Mouse (Mus musculus) heart, embryonic 16.5 days (tissue): Measurements from ENCODE around the gene Wasf3. TPM values are rescaled to one million over a fixed set of nuclear protein-coding genes. Genes with fewer than 3 reads are reported as not detected.

Source experiments
- ATAC-seq: fragments of 200-750 bp; cut with Nextera tagmentation; replicated peaks from 2 replicates; pipeline ENCODE4 v1.8.0; 2017; ENCODE audit warnings: moderate number of reproducible peaks; ENCODE audit not compliant: insufficient read depth, low FRiP score; ENCODE audit errors: extremely low read depth
- H3K27ac ChIP-seq: fragments of 300-500 bp; sonication (generic); 2 replicates; pipeline ENCODE4 v1.5.1; 2014; ENCODE audit warnings: mild to moderate bottlenecking, low read length, control low read depth, moderate library complexity
- H3K27me3 ChIP-seq: fragments of 300-500 bp; sonication (generic); 2 replicates; pipeline ENCODE4 v1.6.1; 2014; ENCODE audit warnings: low read length, mixed read lengths; ENCODE audit not compliant: control insufficient read depth, insufficient read depth
- H3K36me3 ChIP-seq: fragments of 300-500 bp; sonication (generic); 2 replicates; pipeline ENCODE4 v1.6.1; 2014; ENCODE audit not compliant: control insufficient read depth, insufficient read depth
- H3K4me1 ChIP-seq: fragments of 300-500 bp; sonication (generic); 2 replicates; pipeline ENCODE4 v1.6.1; 2014; ENCODE audit warnings: low read length, mixed read lengths; ENCODE audit not compliant: control insufficient read depth, insufficient read depth
- H3K4me2 ChIP-seq: fragments of 300-500 bp; sonication (generic); 2 replicates; pipeline ENCODE4 v1.6.1; 2014; ENCODE audit warnings: low read depth, mild to moderate bottlenecking, control low read depth, low read length
- H3K4me3 ChIP-seq: fragments of 300-500 bp; sonication (generic); 2 replicates; pipeline ENCODE4 v1.5.1; 2014; ENCODE audit warnings: mild to moderate bottlenecking, control low read depth, low read length
- H3K9ac ChIP-seq: fragments of 300-500 bp; sonication (generic); 2 replicates; pipeline ENCODE4 v1.6.1; 2014; ENCODE audit warnings: low read length, control low read depth
- H3K9me3 ChIP-seq: fragments of 300-500 bp; sonication (generic); replicated peaks from 2 replicates; pipeline ENCODE4 v1.6.1; 2016; ENCODE audit warnings: low read length; ENCODE audit not compliant: control insufficient read depth
- WGBS: fragments of 180-500 bp; shearing (Covaris S2); extraction: QIAGEN DNeasy Blood & Tissue Kit; methylation state at CpG from one replicate; pipeline ENCODE4 v1.1.7; 2014; 5-methylcytosine and 5-hydroxymethylcytosine counted together
- polyA plus RNA-seq: library from polyadenylated mRNA; unstranded; fragments of >200 nt; fragmentation: Nextera tagmentation; extraction: Ambion mirVana; gene quantifications from 2 replicates; pipeline ENCODE4 v1.2.1, GENCODE M21; 2015

Wasf3 gene
- polyA plus RNA-seq, 1 experiment from 2014 or later, result 0.33 TPM

GRCm38 (mm10) chr5:146407791-146408190, 23.0 kb downstream of the Wasf3 start:
- H3K36me3 ChIP-seq, result no peaks in the 10 kb centered on the region
- WGBS, result 61% methylated on average over 3 of the region's 3 CpGs
- ATAC-seq, result no peak

DNA sequence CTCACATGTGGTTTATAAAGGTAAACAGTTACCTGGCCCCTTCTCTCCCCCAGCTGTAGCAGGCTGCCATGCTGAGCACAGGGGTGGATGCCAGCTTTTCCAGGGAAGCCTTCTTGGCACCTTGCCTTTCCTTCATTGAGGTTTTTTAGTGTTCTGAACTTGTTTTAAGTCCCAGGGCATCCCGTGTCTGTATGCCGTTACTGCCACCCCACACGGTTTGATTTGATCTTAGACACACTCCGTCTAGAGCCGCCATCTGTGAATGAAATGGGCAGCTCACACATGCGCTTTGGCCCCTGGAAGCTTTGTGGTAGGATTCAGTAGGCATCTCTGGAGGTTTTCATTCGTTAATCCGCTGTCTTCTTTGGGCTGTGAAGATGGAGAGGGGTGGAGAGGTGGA, 23.8 kb downstream of the Wasf3 start:
- H3K27ac ChIP-seq, result no peak overlapping the region
- peaks cover 3% of the 10 kb centered on the region for H3K27me3 ChIP-seq
- no peak overlapping the region for H3K4me2 ChIP-seq
- no peak overlapping the region for H3K9ac ChIP-seq
- WGBS, result 81% methylated on average over 8 of the region's 8 CpGs
- H3K36me3 ChIP-seq, result no peaks in the 10 kb centered on the region
- no peak for ATAC-seq
- H3K4me1 ChIP-seq, result no peaks in the 10 kb centered on the region
- no peak overlapping the region for H3K4me3 ChIP-seq
- no peaks in the 10 kb centered on the region for H3K9me3 ChIP-seq

More at GRCm38 (mm10) chr5:146407791-146408190, 23.0 kb downstream of the Wasf3 start:
- Histone ChIP-seq H3K27ac (no peak overlapping the region), H3K9ac (no peak overlapping the region), H3K9me3 (no peaks in the 10 kb centered on the region), H3K4me3 (no peak overlapping the region), H3K27me3 (no peaks in the 10 kb centered on the region; the same call in 1 of the 2 replicates), H3K4me2 (no peak overlapping the region), H3K4me1 (no peaks in the 10 kb centered on the region)

DNA sequence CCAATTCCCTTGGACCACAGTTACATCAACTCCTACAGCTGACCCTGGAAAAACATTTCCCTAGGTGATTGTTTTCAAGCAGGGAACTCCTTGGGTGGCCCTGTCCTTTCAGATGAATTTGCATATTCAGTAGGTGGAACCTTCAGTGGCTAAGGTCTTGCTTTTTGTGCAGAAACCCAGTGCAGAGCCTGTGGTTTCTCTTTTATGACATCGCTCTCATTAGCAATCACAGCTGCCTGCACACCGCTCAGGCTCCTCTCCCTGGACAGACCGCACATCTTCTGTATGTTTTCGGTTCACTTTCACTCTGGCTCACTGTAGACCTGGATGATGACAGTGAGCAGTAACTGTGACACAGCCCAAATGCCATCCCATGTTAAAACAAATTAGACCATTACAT, 26.0 kb downstream of the Wasf3 start:
- no peak for ATAC-seq
- H3K4me3 ChIP-seq, result no peak overlapping the region
- peaks cover 18% of the 10 kb centered on the region for H3K27me3 ChIP-seq
- H3K4me1 ChIP-seq, result no peaks in the 10 kb centered on the region
- H3K27ac ChIP-seq, result no peak overlapping the region
- no peak overlapping the region for H3K9ac ChIP-seq
- no peak overlapping the region for H3K4me2 ChIP-seq
- no peaks in the 10 kb centered on the region for H3K9me3 ChIP-seq
- no peaks in the 10 kb centered on the region for H3K36me3 ChIP-seq
- WGBS, result 82% methylated on average over 4 of the region's 4 CpGs

GRCm38 (mm10) chr5:146412743-146413430, 28.1 kb downstream of the Wasf3 start:
- H3K4me2 ChIP-seq, result no peak overlapping the region
- no peak for ATAC-seq
- WGBS, result 57% methylated on average over 15 of the region's 15 CpGs
- no peaks in the 10 kb centered on the region for H3K4me1 ChIP-seq
- peaks cover 27% of the 10 kb centered on the region for H3K27me3 ChIP-seq
- H3K36me3 ChIP-seq, result no peaks in the 10 kb centered on the region
- no peaks in the 10 kb centered on the region for H3K9me3 ChIP-seq
- no peak overlapping the region for H3K27ac ChIP-seq
- no peak overlapping the region for H3K9ac ChIP-seq
- no peak overlapping the region for H3K4me3 ChIP-seq

- no peaks in the 10 kb centered on the region for H3K36me3 ChIP-seq
- 64% methylated on average over 4 of the region's 4 CpGs for WGBS
- no peak overlapping the region for H3K4me2 ChIP-seq
- H3K9ac ChIP-seq, result no peak overlapping the region
- no peak overlapping the region for H3K4me3 ChIP-seq
- no peaks in the 10 kb centered on the region for H3K9me3 ChIP-seq
- peaks cover 40% of the 10 kb centered on the region for H3K27me3 ChIP-seq
- H3K4me1 ChIP-seq, result no peaks in the 10 kb centered on the region
- H3K27ac ChIP-seq, result no peak overlapping the region
- no peak for ATAC-seq
Observed at GRCm38 (mm10) chr5:146414611-146415010, 29.8 kb downstream of the Wasf3 start.

- Histone ChIP-seq H3K4me3 (no peak overlapping the region), H3K4me1 (no peaks in the 10 kb centered on the region), H3K4me2 (no peak overlapping the region), H3K36me3 (no peaks in the 10 kb centered on the region), H3K27ac (no peak overlapping the region), H3K27me3 (peaks cover 46% of the 10 kb centered on the region), H3K9ac (no peak overlapping the region), H3K9me3 (no peaks in the 10 kb centered on the region)
- ATAC-seq, result no peak
- 59% methylated on average over 12 of the region's 12 CpGs for WGBS
Observed at GRCm38 (mm10) chr5:146415218-146415617, 30.4 kb downstream of the Wasf3 start.

DNA sequence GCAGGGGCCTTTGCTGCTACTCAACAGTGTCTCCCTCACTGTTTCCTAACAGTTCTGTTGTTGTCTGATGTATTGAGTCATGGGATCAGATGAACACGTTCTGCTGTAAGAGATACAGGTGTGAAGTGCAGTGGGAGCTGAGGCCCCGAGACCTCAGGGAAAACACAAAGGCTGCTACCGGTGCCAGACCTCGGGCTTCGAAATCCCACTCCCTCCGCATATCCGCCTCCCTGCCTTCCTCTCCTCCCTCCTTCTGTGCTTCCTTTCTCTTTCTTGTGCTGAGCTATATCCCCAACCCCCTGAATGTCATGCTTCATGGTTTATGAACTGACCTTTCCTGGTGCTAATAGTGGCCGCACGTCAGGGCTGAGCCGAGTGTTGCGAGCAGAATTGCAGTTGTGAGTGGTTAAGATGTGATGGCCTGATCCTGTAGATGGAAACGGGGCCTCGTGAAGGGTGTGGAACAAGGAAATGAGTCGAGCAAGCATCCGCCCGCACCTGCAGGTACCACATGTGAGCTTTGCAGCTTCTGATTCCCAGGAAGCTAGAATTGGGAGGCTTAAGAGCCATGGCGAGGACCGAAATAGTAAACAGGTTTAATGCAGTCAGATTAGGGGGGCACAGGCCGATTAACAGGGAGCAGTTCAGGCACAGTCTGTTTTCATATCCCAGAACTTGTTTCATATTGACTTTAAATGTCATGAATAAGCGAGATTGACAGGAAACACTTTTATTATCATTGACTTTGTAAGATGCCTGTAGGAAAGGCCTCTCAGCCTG, 31.7 kb downstream of the Wasf3 start:
- no peak for ATAC-seq
- Histone ChIP-seq H3K36me3 (no peaks in the 10 kb centered on the region), H3K4me3 (no peak overlapping the region), H3K9me3 (no peaks in the 10 kb centered on the region), H3K9ac (no peak overlapping the region), H3K27ac (no peak overlapping the region), H3K27me3 (peaks cover 49% of the 10 kb centered on the region), H3K4me1 (no peaks in the 10 kb centered on the region), H3K4me2 (no peak overlapping the region)
- WGBS, result 73% methylated on average over 20 of the region's 20 CpGs

GRCm38 (mm10) chr5:146418092-146418491, 33.3 kb downstream of the Wasf3 start:
- no peak for ATAC-seq
- H3K9me3 ChIP-seq, result no peaks in the 10 kb centered on the region
- WGBS, result 55% methylated on average over 7 of the region's 7 CpGs
- H3K4me1 ChIP-seq, result no peaks in the 10 kb centered on the region
- H3K4me3 ChIP-seq, result no peak overlapping the region
- H3K36me3 ChIP-seq, result no peaks in the 10 kb centered on the region
- no peak overlapping the region for H3K9ac ChIP-seq
- H3K27me3 ChIP-seq, result peaks cover 56% of the 10 kb centered on the region
- H3K4me2 ChIP-seq, result no peak overlapping the region
- no peak overlapping the region for H3K27ac ChIP-seq

- ATAC-seq, result no peak
- peaks cover 52% of the 10 kb centered on the region for H3K27me3 ChIP-seq
- WGBS, result 60% methylated on average over 1 of the region's 1 CpGs
- H3K4me3 ChIP-seq, result no peak overlapping the region
- no peak overlapping the region for H3K4me2 ChIP-seq
- H3K9ac ChIP-seq, result no peak overlapping the region
- no peaks in the 10 kb centered on the region for H3K9me3 ChIP-seq
- no peak overlapping the region for H3K27ac ChIP-seq
- peaks cover 6% of the 10 kb centered on the region; the same call in 1 of the 2 replicates for H3K4me1 ChIP-seq
- H3K36me3 ChIP-seq, result no peaks in the 10 kb centered on the region
Observed at GRCm38 (mm10) chr5:146420081-146420480, 35.3 kb downstream of the Wasf3 start.
